Mouse (Mus musculus) MEL (cell line): Measurements from ENCODE around the gene Gipc2.

Experiments used
- CHD1 ChIP-seq: IDR thresholded peaks from 2 replicates; pipeline ENCODE4 v1.6.1; 2012; ENCODE audit warnings: low read depth, mild to moderate bottlenecking, inconsistent platforms, low read length, improper control_type of control experiment
- CHD2 ChIP-seq: IDR thresholded peaks from 2 replicates; pipeline ENCODE4 v1.6.1; 2011; ENCODE audit warnings: low read length, improper control_type of control experiment
- CTCF ChIP-seq, 3 experiments: IDR thresholded peaks in 2 of 3; conservative IDR thresholded peaks in 1 of 3; 2 replicates each; pipeline ENCODE4 v1.5.1; 2011 to 2012; ENCODE audit warnings: low read length in 3 of 3, low read depth in 2 of 3, mild to moderate bottlenecking in 2 of 3, improper control_type of control experiment in 1 of 3, inconsistent platforms in 1 of 3, mixed read lengths in 1 of 3, moderate library complexity in 1 of 3; ENCODE audit not compliant: control insufficient read depth in 1 of 3, insufficient read depth in 1 of 3, poor library complexity in 1 of 3, severe bottlenecking in 1 of 3
- E2F4 ChIP-seq: IDR thresholded peaks from 2 replicates; pipeline ENCODE4 v1.6.1; 2011; ENCODE audit warnings: low read depth, low read length, improper control_type of control experiment, borderline replicate concordance
- EP300 ChIP-seq, 2 experiments: IDR thresholded peaks; 2 replicates each; pipeline ENCODE4 v1.6.1; 2011; ENCODE audit warnings: improper control_type of control experiment in 2 of 2, low read length in 2 of 2, low read depth in 1 of 2, mild to moderate bottlenecking in 1 of 2
- GATA1 ChIP-seq: IDR thresholded peaks from 2 replicates; pipeline ENCODE4 v1.6.1; 2011; ENCODE audit warnings: low read depth, low read length, improper control_type of control experiment
- POLR2A ChIP-seq, 2 experiments: IDR thresholded peaks; 2 replicates each; pipeline ENCODE4 v1.6.1; 2011 to 2012; ENCODE audit warnings: low read length in 2 of 2, mild to moderate bottlenecking in 2 of 2, control low read depth in 1 of 2, improper control_type of control experiment in 1 of 2, low read depth in 1 of 2, moderate library complexity in 1 of 2; ENCODE audit not compliant: control insufficient read depth in 1 of 2, insufficient read depth in 1 of 2, poor library complexity in 1 of 2
- POLR2AphosphoS2 ChIP-seq: IDR thresholded peaks from 2 replicates; pipeline ENCODE4 v1.6.1; 2011; ENCODE audit warnings: low read length, improper control_type of control experiment
- POLR2AphosphoS5 ChIP-seq: IDR thresholded peaks from 2 replicates; pipeline ENCODE4 v1.6.1; 2012; ENCODE audit warnings: low read depth, borderline replicate concordance, mild to moderate bottlenecking, inconsistent platforms, low read length, moderate library complexity, mixed read lengths
- TAL1 ChIP-seq: IDR thresholded peaks from 2 replicates; pipeline ENCODE4 v1.6.1; 2012; ENCODE audit warnings: mild to moderate bottlenecking, inconsistent platforms, low read length, moderate library complexity, mixed read lengths
- USF1 ChIP-seq: IDR thresholded peaks from 2 replicates; pipeline ENCODE4 v1.6.1; 2014; ENCODE audit warnings: low read depth, mild to moderate bottlenecking, inconsistent platforms, low read length, improper control_type of control experiment, moderate library complexity
- USF2 ChIP-seq, 2 experiments: IDR thresholded peaks; 2 replicates each; pipeline ENCODE4 v1.6.1; 2011 to 2012; ENCODE audit warnings: improper control_type of control experiment in 2 of 2, low read length in 2 of 2, borderline replicate concordance in 1 of 2, inconsistent platforms in 1 of 2, low read depth in 1 of 2, mild to moderate bottlenecking in 1 of 2; ENCODE audit not compliant: insufficient read depth in 1 of 2
- ZNF384 ChIP-seq: IDR thresholded peaks from 2 replicates; pipeline ENCODE4 v1.6.1; 2012; ENCODE audit warnings: low read depth, mild to moderate bottlenecking, inconsistent platforms, low read length, improper control_type of control experiment

DNA sequence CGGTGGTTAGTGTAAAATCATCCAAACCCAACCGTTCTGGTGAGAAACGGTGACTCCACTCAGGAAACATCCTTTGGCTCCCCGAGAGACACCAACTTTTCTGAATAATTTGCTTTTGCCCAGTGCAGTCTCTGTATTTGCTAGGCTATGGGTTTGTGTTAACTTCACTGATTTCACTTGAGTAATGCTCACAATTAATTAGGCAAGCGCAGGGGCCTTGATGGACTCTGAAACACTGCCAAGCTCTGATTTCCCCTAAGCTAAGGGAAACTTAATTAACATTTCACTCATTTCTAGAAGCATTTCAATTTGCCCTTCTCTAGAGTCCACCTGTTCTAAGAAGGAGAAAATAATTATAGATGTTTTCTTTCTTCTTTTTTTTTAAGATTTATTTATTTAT lies 104.9 kb downstream of the Gipc2 start:
- TF ChIP-seq CHD1 (no peak), USF2 (IDR thresholded peaks at IDR 0.05; ENCODE audit: borderline replicate concordance in 1 of 2, insufficient read depth in 1 of 2, low read depth in 1 of 2, low read length in 2 of 2) (no peak), POLR2A (IDR thresholded peaks at IDR 0.05; ENCODE audit: control insufficient read depth in 1 of 2, insufficient read depth in 1 of 2, low read depth in 1 of 2, low read length in 2 of 2, poor library complexity in 1 of 2) (no peak), CTCF (IDR thresholded peaks at IDR 0.05 in 2 of 3, conservative IDR thresholded peaks at IDR 0.05 in 1 of 3; ENCODE audit: control insufficient read depth in 1 of 3, insufficient read depth in 1 of 3, low read depth in 2 of 3, low read length in 3 of 3, poor library complexity in 1 of 3, severe bottlenecking in 1 of 3) (no peak), GATA1 (no peak), E2F4 (no peak), TAL1 (no peak), USF1 (no peak), ZNF384 (no peak), POLR2AphosphoS2 (no peak), CHD2 (no peak), EP300 (IDR thresholded peaks at IDR 0.05; ENCODE audit: low read depth in 1 of 2, low read length in 2 of 2) (no peak), POLR2AphosphoS5 (no peak)
